Mouse (Mus musculus): Measurements from ENCODE around the gene Fam89b.

DNA sequence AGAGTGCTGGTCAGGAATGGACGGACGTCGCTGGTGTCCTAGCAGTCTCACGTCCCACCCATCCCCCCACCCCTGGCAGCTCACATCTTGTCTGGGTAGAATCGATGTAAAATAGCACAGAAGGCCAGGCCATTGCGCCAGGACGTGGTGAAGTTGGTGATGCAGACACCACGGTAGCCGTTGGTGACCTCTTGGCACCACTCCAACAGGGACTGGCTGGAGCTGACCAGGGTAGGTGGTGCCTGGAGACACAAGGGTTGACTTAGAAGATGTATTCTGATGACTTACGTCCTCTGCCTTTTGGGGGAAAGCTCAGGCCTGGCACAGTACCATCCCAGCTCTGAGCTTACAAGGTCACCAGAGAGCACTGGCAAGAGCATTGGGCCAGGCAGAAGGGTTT lies 12.5 kb downstream of the Fam89b start:
- TF ChIP-seq CTCF (IDR thresholded peaks at IDR 0.05; ENCODE audit: borderline replicate concordance, control insufficient read depth, extremely low read depth, insufficient read depth, low read length, poor library complexity) (no peak), POLR2A (IDR thresholded peaks at IDR 0.05; ENCODE audit: control insufficient read depth, extremely low read depth, insufficient read depth, low read length, poor library complexity) (no peak)

Measured in thymus, adult 2 months (tissue).